Mouse (Mus musculus): Measurements from ENCODE around the gene Acer2. TPM values are rescaled to one million over a fixed set of nuclear protein-coding genes. Genes with fewer than 3 reads are reported as not detected.

The Acer2 gene
- polyA plus RNA-seq, 1 experiment from 2014 or later, result 10.1 TPM

- no peak for ATAC-seq (ENCODE audit: low read depth)
- Histone ChIP-seq H3K4me3 (ENCODE audit: low read depth, low read length) (no peak overlapping the region), H3K9ac (ENCODE audit: low read depth, low read length) (no peak overlapping the region), H3K4me1 (ENCODE audit: control insufficient read depth, low read depth, low read length) (peaks cover 17% of the 10 kb centered on the region), H3K36me3 (ENCODE audit: control insufficient read depth, insufficient read depth) (no peaks in the 10 kb centered on the region), H3K27ac (ENCODE audit: low read length) (no peak overlapping the region), H3K9me3 (replicated peaks; ENCODE audit: control insufficient read depth, low read length) (no peaks in the 10 kb centered on the region), H3K27me3 (ENCODE audit: control insufficient read depth, insufficient read depth, low read depth, low read length) (no peaks in the 10 kb centered on the region), H3K4me2 (ENCODE audit: low read depth, low read length) (no peak overlapping the region)
- WGBS (ENCODE audit: insufficient replicate concordance), result 33% methylated on average over 2 of the region's 2 CpGs
Measured at GRCm38 (mm10) chr4:86882413-86882812, 8.2 kb downstream of the Acer2 start.

DNA sequence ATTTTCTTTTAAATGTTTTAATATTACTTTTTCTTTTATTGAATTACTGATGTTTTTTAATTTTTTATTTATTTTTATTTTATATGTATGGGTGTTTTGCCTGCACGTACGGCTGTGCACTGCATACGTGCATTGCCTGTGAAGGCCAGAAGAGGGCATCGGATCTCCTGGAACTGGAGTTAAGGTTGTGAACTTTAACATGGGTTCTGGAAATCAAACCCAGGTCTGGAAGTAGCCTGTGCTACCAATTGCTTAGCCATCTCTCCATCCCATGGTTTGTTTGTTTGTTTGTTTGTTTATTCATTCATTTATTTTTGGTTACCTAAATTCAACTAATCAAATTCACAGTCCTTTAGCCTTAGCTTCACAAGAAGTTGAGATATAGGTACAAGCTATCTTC is 10.7 kb downstream of the Acer2 start:
- no peak overlapping the region for H3K9ac ChIP-seq (ENCODE audit: low read depth, low read length)
- peaks cover 17% of the 10 kb centered on the region for H3K4me1 ChIP-seq (ENCODE audit: control insufficient read depth, low read depth, low read length)
- no peak overlapping the region for H3K27ac ChIP-seq (ENCODE audit: low read length)
- no peak overlapping the region for H3K4me3 ChIP-seq (ENCODE audit: low read depth, low read length)
- WGBS (ENCODE audit: insufficient replicate concordance), result 23% methylated on average over 4 of the region's 4 CpGs
- ATAC-seq (ENCODE audit: low read depth), result no peak
- no peaks in the 10 kb centered on the region for H3K36me3 ChIP-seq (ENCODE audit: control insufficient read depth, insufficient read depth)
- H3K9me3 ChIP-seq (replicated peaks; ENCODE audit: control insufficient read depth, low read length), result no peaks in the 10 kb centered on the region
- H3K4me2 ChIP-seq (ENCODE audit: low read depth, low read length), result no peak overlapping the region
- no peaks in the 10 kb centered on the region for H3K27me3 ChIP-seq (ENCODE audit: control insufficient read depth, insufficient read depth, low read depth, low read length)

DNA sequence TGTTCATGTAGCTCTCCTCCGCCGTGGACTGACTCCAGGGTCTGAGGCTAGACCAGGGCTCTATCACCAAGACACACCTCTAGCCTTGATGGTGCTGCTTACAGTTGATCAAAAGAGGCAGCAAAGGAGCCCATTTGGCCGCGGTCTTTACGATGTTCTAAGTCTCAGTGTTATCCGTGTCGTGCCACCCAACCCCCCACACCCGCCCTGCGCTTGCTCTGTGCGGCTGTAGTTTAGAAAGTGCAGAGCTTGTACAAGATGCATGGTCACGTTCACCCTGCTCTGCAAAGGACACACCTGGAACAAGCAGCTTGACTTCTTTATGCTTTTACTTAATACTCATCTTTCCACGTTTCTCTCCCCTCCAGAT is 11.6 kb downstream of the Acer2 start:
- Histone ChIP-seq H3K9ac (ENCODE audit: low read depth, low read length) (peak overlapping the region; percentile 27), H3K9me3 (replicated peaks; ENCODE audit: control insufficient read depth, low read length) (no peaks in the 10 kb centered on the region), H3K4me2 (ENCODE audit: low read depth, low read length) (peak overlapping the region; percentile 74), H3K36me3 (ENCODE audit: control insufficient read depth, insufficient read depth) (no peaks in the 10 kb centered on the region), H3K4me3 (ENCODE audit: low read depth, low read length) (peak overlapping the region; percentile 59), H3K27ac (ENCODE audit: low read length) (peak overlapping the region; percentile 63), H3K4me1 (ENCODE audit: control insufficient read depth, low read depth, low read length) (peaks cover 17% of the 10 kb centered on the region), H3K27me3 (ENCODE audit: control insufficient read depth, insufficient read depth, low read depth, low read length) (no peaks in the 10 kb centered on the region)
- peak; percentile 77 for ATAC-seq (ENCODE audit: low read depth)
- 15% methylated on average over 12 of the region's 12 CpGs for WGBS (ENCODE audit: insufficient replicate concordance)

GRCm38 (mm10) chr4:86886160-86886878 is 12.1 kb downstream of the Acer2 start:
- ATAC-seq (ENCODE audit: low read depth), result peak; percentile 82
- WGBS (ENCODE audit: insufficient replicate concordance), result 3% methylated on average over 18 of the region's 18 CpGs
- H3K4me2 ChIP-seq (ENCODE audit: low read depth, low read length), result peak overlapping the region; percentile 74
- H3K4me3 ChIP-seq (ENCODE audit: low read depth, low read length), result peak overlapping the region; percentile 59
- peak overlapping the region; percentile 63 for H3K27ac ChIP-seq (ENCODE audit: low read length)
- H3K27me3 ChIP-seq (ENCODE audit: control insufficient read depth, insufficient read depth, low read depth, low read length), result no peaks in the 10 kb centered on the region
- H3K9ac ChIP-seq (ENCODE audit: low read depth, low read length), result peak overlapping the region; percentile 27
- no peaks in the 10 kb centered on the region for H3K9me3 ChIP-seq (replicated peaks; ENCODE audit: control insufficient read depth, low read length)
- H3K36me3 ChIP-seq (ENCODE audit: control insufficient read depth, insufficient read depth), result no peaks in the 10 kb centered on the region
- peaks cover 17% of the 10 kb centered on the region for H3K4me1 ChIP-seq (ENCODE audit: control insufficient read depth, low read depth, low read length)

DNA sequence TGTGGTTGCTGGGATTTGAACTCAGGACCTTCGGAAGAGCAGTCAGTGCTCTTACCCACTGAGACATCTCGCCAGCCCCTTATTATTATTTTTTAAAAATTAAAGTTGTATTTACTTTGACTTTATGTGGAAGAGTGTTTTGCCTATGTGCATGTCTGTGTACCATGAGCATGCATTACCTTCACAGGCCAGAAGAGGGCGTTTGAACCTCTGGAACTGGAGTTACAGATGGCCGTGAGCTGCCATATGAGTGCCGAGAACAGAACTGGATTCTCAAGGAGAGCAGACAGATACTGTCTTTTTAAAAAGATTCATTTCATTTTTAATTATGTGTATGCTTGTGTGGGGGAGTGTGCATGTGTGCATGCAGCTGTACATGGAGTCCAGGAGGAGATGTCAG is 13.7 kb downstream of the Acer2 start:
- H3K9me3 ChIP-seq (replicated peaks; ENCODE audit: control insufficient read depth, low read length), result no peaks in the 10 kb centered on the region
- no peaks in the 10 kb centered on the region for H3K36me3 ChIP-seq (ENCODE audit: control insufficient read depth, insufficient read depth)
- no peak overlapping the region for H3K9ac ChIP-seq (ENCODE audit: low read depth, low read length)
- 60% methylated on average over 5 of the region's 5 CpGs for WGBS (ENCODE audit: insufficient replicate concordance)
- no peak for ATAC-seq (ENCODE audit: low read depth)
- H3K27me3 ChIP-seq (ENCODE audit: control insufficient read depth, insufficient read depth, low read depth, low read length), result no peaks in the 10 kb centered on the region
- no peak overlapping the region for H3K4me3 ChIP-seq (ENCODE audit: low read depth, low read length)
- H3K4me2 ChIP-seq (ENCODE audit: low read depth, low read length), result no peak overlapping the region
- no peak overlapping the region for H3K27ac ChIP-seq (ENCODE audit: low read length)
- peaks cover 17% of the 10 kb centered on the region for H3K4me1 ChIP-seq (ENCODE audit: control insufficient read depth, low read depth, low read length)

- H3K4me2 ChIP-seq (ENCODE audit: low read depth, low read length), result no peak overlapping the region
- WGBS (ENCODE audit: insufficient replicate concordance), result 50% methylated on average over 7 of the region's 7 CpGs
- no peaks in the 10 kb centered on the region for H3K9me3 ChIP-seq (replicated peaks; ENCODE audit: control insufficient read depth, low read length)
- H3K27ac ChIP-seq (ENCODE audit: low read length), result no peak overlapping the region; the same call in 1 of the 2 replicates
- peak; percentile 87 for ATAC-seq (ENCODE audit: low read depth)
- no peak overlapping the region for H3K9ac ChIP-seq (ENCODE audit: low read depth, low read length)
- peaks cover 2% of the 10 kb centered on the region; the same call in 1 of the 2 replicates for H3K4me1 ChIP-seq (ENCODE audit: control insufficient read depth, low read depth, low read length)
- no peak overlapping the region for H3K4me3 ChIP-seq (ENCODE audit: low read depth, low read length)
- H3K27me3 ChIP-seq (ENCODE audit: control insufficient read depth, insufficient read depth, low read depth, low read length), result no peaks in the 10 kb centered on the region
- no peaks in the 10 kb centered on the region for H3K36me3 ChIP-seq (ENCODE audit: control insufficient read depth, insufficient read depth)
Measured at GRCm38 (mm10) chr4:86897411-86897810, 23.2 kb downstream of the Acer2 start.

GRCm38 (mm10) chr4:86898791-86899474 is 24.7 kb downstream of the Acer2 start:
- Histone ChIP-seq H3K9ac (ENCODE audit: low read depth, low read length) (no peak overlapping the region), H3K4me2 (ENCODE audit: low read depth, low read length) (no peak overlapping the region), H3K36me3 (ENCODE audit: control insufficient read depth, insufficient read depth) (no peaks in the 10 kb centered on the region), H3K4me3 (ENCODE audit: low read depth, low read length) (no peak overlapping the region), H3K9me3 (replicated peaks; ENCODE audit: control insufficient read depth, low read length) (no peaks in the 10 kb centered on the region), H3K27me3 (ENCODE audit: control insufficient read depth, insufficient read depth, low read depth, low read length) (no peaks in the 10 kb centered on the region), H3K4me1 (ENCODE audit: control insufficient read depth, low read depth, low read length) (peaks cover 2% of the 10 kb centered on the region; the same call in 1 of the 2 replicates), H3K27ac (ENCODE audit: low read length) (peak overlapping the region; percentile 61)
- WGBS (ENCODE audit: insufficient replicate concordance), result 36% methylated on average over 14 of the region's 14 CpGs
- peak; percentile 45 for ATAC-seq (ENCODE audit: low read depth)

DNA sequence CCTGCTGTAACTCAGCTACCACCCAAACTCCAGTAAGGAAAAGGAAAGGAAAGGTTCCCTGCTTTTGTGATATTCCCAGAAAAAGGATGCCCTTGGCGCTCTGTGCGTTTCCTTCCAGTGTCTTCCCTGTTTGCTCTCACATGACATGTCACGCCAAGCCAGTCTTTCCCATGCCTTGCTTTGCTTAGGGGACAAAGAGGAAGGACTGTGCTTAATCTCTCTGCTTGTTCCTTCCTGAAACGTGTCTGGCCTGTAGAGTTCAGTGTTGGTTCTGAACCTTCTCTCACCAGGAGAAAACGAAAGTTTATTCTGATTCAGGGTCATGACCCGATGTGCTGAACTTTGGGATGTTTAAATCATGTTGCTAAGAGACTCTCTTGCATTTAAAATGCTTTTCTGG is 28.2 kb downstream of the Acer2 start:
- ATAC-seq (ENCODE audit: low read depth), result peak; percentile 69
- H3K9me3 ChIP-seq (replicated peaks; ENCODE audit: control insufficient read depth, low read length), result no peaks in the 10 kb centered on the region
- no peak overlapping the region for H3K4me3 ChIP-seq (ENCODE audit: low read depth, low read length)
- 10% methylated on average over 6 of the region's 6 CpGs for WGBS (ENCODE audit: insufficient replicate concordance)
- no peak overlapping the region for H3K9ac ChIP-seq (ENCODE audit: low read depth, low read length)
- H3K27ac ChIP-seq (ENCODE audit: low read length), result peak overlapping the region; percentile 77
- no peaks in the 10 kb centered on the region; the same call in 1 of the 2 replicates for H3K4me1 ChIP-seq (ENCODE audit: control insufficient read depth, low read depth, low read length)
- H3K36me3 ChIP-seq (ENCODE audit: control insufficient read depth, insufficient read depth), result no peaks in the 10 kb centered on the region
- H3K27me3 ChIP-seq (ENCODE audit: control insufficient read depth, insufficient read depth, low read depth, low read length), result no peaks in the 10 kb centered on the region
- no peak overlapping the region for H3K4me2 ChIP-seq (ENCODE audit: low read depth, low read length)

DNA sequence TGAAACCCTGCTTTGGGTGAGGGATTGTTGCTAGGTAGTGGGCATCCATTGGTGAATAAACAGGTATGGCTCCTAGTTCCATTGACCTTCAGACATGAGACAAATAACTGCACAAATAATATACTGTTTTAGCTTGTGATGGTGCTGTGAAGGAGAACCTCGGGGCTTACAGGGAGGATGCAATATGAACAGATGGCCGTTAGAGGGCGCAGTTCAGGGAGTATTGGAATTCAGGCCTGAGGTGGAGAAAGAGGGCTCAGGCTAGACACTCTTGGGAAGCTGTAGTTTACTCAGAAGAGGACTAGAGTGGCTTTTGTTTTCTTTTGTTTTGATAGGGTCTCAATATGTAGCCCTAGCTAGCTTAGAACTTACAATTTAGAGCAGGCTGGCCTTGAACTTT is 30.8 kb downstream of the Acer2 start:
- Histone ChIP-seq H3K9ac (ENCODE audit: low read depth, low read length) (no peak overlapping the region), H3K4me3 (ENCODE audit: low read depth, low read length) (no peak overlapping the region), H3K36me3 (ENCODE audit: control insufficient read depth, insufficient read depth) (no peaks in the 10 kb centered on the region), H3K27me3 (ENCODE audit: control insufficient read depth, insufficient read depth, low read depth, low read length) (no peaks in the 10 kb centered on the region), H3K9me3 (replicated peaks; ENCODE audit: control insufficient read depth, low read length) (no peaks in the 10 kb centered on the region), H3K4me1 (ENCODE audit: control insufficient read depth, low read depth, low read length) (no peaks in the 10 kb centered on the region; the same call in 1 of the 2 replicates), H3K27ac (ENCODE audit: low read length) (no peak overlapping the region), H3K4me2 (ENCODE audit: low read depth, low read length) (no peak overlapping the region)
- WGBS (ENCODE audit: insufficient replicate concordance), result 17% methylated on average over 3 of the region's 3 CpGs
- no peak for ATAC-seq (ENCODE audit: low read depth)
